Mouse (Mus musculus): ENCODE data around the gene Fam118b. TPM values are rescaled to one million over a fixed set of nuclear protein-coding genes. Genes with fewer than 3 reads are reported as not detected.

Gene Fam118b
- 67.4 and 75.3 TPM in 2 replicates for polyA plus RNA-seq (2015; fragmentation: Nextera tagmentation; extraction: Ambion mirVana)

DNA sequence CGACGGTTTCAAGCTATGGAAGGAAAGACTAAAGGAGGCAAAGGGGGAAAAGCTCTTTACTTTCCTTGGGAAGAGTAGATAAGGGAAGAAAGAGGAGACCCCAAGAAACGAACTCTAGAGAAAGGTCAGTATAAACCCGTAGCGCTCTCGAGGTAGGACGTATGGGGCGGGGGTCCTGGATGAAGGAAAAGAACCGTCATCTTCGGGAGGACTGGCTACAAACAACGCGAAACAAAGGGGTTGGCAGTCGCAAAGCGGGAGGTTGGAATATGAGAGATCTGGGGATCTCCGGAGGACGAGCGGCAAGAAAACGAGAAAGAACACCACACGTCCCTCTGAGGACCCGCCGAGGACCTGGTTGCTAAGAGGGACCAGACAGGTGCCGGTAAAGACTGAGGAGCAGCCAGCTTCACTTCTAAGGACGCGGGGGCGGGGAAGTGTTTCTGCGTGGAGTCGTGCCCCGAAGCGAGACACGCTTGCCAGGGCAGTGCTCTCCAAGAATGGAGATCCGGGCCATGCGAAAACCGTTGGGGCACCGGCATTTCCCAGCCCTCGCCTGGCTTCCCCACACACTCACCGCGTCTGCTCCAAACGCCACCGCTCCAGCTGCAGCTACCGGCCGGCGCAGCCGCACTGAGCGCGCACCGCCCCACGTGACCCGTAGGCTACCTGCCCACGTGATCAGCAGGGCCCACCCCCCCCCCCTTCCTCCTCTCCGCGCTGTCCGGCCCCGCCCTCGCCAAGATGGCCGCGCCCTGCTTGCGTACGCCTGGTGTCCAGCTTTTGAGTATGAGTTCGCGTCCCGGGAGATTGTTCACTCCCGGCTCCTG is at the start of gene Fam118b, which contains the start of gene Rpusd4:
TSS of gene Fam118b (minus strand) at position 660 of the 830 bp plus-strand sequence.
TSS of gene Rpusd4 (plus strand) at position 720 of the 830 bp plus-strand sequence.
- Histone ChIP-seq H3K9me3 (no peaks in the 10 kb centered on the region), H3K27me3 (no peaks in the 10 kb centered on the region), H3K36me3 (peaks cover 2% of the 10 kb centered on the region), H3K4me3 (peak within 1 kb of the TSS; percentile 79), H3K4me1 (replicated peaks) (peaks cover 25% of the 10 kb centered on the region), H3K27ac (peak within 1 kb of the TSS; percentile 92), H3K4me2 (peak within 1 kb of the TSS; percentile 66), H3K9ac (peak within 1 kb of the TSS; percentile 85)
- WGBS, result under 1% methylated on average over 62 of the region's 62 CpGs
- ATAC-seq (ENCODE audit: low FRiP score), result peak; percentile 97

- WGBS, result 42% methylated on average over 3 of the region's 3 CpGs
- no peaks in the 10 kb centered on the region for H3K36me3 ChIP-seq
- H3K4me3 ChIP-seq, result no peak overlapping the region
- no peak overlapping the region for H3K27ac ChIP-seq
- H3K4me2 ChIP-seq, result no peak overlapping the region
- H3K9me3 ChIP-seq, result no peaks in the 10 kb centered on the region
- peaks cover 31% of the 10 kb centered on the region for H3K4me1 ChIP-seq (replicated peaks)
- 0 out of 2 replicates have a peak overlapping the region, but pooled peaks have one; percentile 13 for H3K9ac ChIP-seq
- peaks cover 86% of the 10 kb centered on the region for H3K27me3 ChIP-seq
- no peak for ATAC-seq (ENCODE audit: low FRiP score)
Observed at GRCm38 (mm10) chr9:35316771-35317211, 49.2 kb upstream of the Fam118b start.

DNA sequence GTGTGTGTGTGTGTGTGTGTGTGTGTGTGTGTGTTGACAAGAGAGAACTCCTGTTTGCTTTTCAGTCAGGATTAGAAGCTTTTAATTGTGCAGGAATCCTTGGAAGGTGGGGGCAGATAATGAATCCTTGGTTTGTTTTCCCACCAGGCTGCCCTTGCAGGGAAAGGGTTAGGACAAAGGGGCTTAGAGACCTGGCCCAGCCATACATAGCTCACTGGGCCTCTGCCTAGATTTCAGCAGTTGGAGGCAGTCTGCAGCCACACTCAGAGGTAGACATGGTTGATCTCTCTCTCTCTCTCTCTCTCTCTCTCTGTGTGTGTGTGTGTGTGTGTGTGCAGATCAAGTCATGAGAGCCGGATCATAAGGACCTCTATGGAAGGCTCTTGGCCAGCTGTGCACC is 46.6 kb upstream of the Fam118b start:
- Histone ChIP-seq H3K9ac (0 out of 2 replicates have a peak overlapping the region, but pooled peaks have one; percentile 19), H3K9me3 (no peaks in the 10 kb centered on the region)
- ATAC-seq (ENCODE audit: low FRiP score), result no peak

GRCm38 (mm10) chr9:35313601-35314000 is 46.0 kb upstream of the Fam118b start:
- Histone ChIP-seq H3K36me3 (no peaks in the 10 kb centered on the region), H3K9ac (no peak overlapping the region), H3K27ac (no peak overlapping the region), H3K4me3 (no peak overlapping the region), H3K4me2 (no peak overlapping the region), H3K4me1 (replicated peaks) (peaks cover 25% of the 10 kb centered on the region), H3K9me3 (no peaks in the 10 kb centered on the region), H3K27me3 (peaks cover 71% of the 10 kb centered on the region)
- 43% methylated on average over 4 of the region's 4 CpGs for WGBS
- ATAC-seq (ENCODE audit: low FRiP score), result no peak

More for the DNA sequence above, 46.6 kb upstream of the Fam118b start:
- peaks cover 31% of the 10 kb centered on the region for H3K4me1 ChIP-seq (replicated peaks)
- H3K27me3 ChIP-seq, result peaks cover 75% of the 10 kb centered on the region
- H3K27ac ChIP-seq, result no peak overlapping the region
- WGBS, result 50% methylated on average over 1 of the region's 1 CpGs
- no peak overlapping the region for H3K4me3 ChIP-seq
- H3K4me2 ChIP-seq, result no peak overlapping the region
- no peaks in the 10 kb centered on the region for H3K36me3 ChIP-seq

- ATAC-seq (ENCODE audit: low FRiP score), result no peak
- Histone ChIP-seq H3K9ac (no peak overlapping the region), H3K4me3 (no peak overlapping the region), H3K27ac (no peak overlapping the region), H3K36me3 (no peaks in the 10 kb centered on the region), H3K9me3 (no peaks in the 10 kb centered on the region), H3K4me2 (no peak overlapping the region), H3K27me3 (peaks cover 60% of the 10 kb centered on the region), H3K4me1 (replicated peaks) (peaks cover 16% of the 10 kb centered on the region)
- 70% methylated on average over 3 of the region's 3 CpGs for WGBS
Observed at GRCm38 (mm10) chr9:35312516-35312915, 44.9 kb upstream of the Fam118b start.

- no peak overlapping the region for H3K27ac ChIP-seq
- H3K9ac ChIP-seq, result no peak overlapping the region
- peaks cover 40% of the 10 kb centered on the region for H3K27me3 ChIP-seq
- no peak overlapping the region for H3K4me3 ChIP-seq
- ATAC-seq (ENCODE audit: low FRiP score), result no peak
- H3K4me1 ChIP-seq (replicated peaks), result peaks cover 6% of the 10 kb centered on the region; the same call in 1 of the 2 replicates
- H3K4me2 ChIP-seq, result no peak overlapping the region
- no peaks in the 10 kb centered on the region for H3K36me3 ChIP-seq
- H3K9me3 ChIP-seq, result no peaks in the 10 kb centered on the region
- WGBS, result 91% methylated on average over 6 of the region's 6 CpGs
Observed at GRCm38 (mm10) chr9:35310377-35310776, 42.8 kb upstream of the Fam118b start.

DNA sequence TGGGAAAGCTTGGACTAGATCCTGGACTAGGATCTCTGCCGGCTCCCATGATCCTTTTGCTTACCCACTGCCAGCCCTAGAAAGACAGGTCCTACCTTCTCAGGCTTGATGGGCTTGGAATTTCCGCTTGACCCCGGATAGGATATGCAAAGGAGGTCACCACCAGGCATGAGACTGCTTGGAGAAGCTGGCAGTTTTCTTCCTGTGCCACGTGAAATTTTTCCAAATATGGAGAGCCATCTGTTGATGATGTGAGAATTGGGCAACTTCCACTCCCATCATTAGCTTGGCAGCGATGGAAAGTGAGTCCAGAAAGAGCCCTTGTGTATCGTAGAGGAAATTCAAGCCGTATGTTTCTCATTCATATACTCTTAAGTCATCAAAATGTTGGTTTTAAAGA is 39.9 kb upstream of the Fam118b start:
- H3K4me3 ChIP-seq, result no peak overlapping the region
- no peak for ATAC-seq (ENCODE audit: low FRiP score)
- H3K9me3 ChIP-seq, result no peaks in the 10 kb centered on the region
- H3K27me3 ChIP-seq, result peaks cover 19% of the 10 kb centered on the region
- H3K27ac ChIP-seq, result no peak overlapping the region
- H3K36me3 ChIP-seq, result no peaks in the 10 kb centered on the region
- H3K9ac ChIP-seq, result no peak overlapping the region
- H3K4me1 ChIP-seq (replicated peaks), result no peaks in the 10 kb centered on the region
- 85% methylated on average over 7 of the region's 7 CpGs for whole genome bisulfite sequencing
- H3K4me2 ChIP-seq, result no peak overlapping the region

DNA sequence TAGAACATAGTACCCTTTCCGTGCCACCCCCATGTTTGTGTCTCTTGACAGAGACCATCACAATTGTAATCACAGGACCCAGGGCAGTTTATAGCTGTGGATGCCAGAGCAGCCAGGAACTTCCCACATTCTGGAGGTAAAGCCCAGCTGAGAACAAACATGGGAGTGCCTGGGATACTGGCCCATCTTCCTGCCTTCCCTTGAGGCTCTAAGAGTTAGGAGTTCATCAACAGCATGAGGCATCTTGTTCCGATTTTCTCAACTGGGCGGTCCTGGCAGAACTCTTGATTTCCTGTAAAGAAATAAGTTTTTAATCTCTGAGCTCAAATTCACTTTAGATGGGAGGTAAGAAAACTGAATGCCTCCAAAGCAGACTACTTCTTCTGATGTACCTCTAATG is 34.6 kb upstream of the Fam118b start:
- Histone ChIP-seq H3K4me2 (no peak overlapping the region), H3K9ac (no peak overlapping the region), H3K27me3 (peaks cover 6% of the 10 kb centered on the region; the same call in 1 of the 2 replicates), H3K27ac (no peak overlapping the region), H3K4me3 (no peak overlapping the region), H3K4me1 (replicated peaks) (no peaks in the 10 kb centered on the region), H3K36me3 (no peaks in the 10 kb centered on the region), H3K9me3 (no peaks in the 10 kb centered on the region)
- 94% methylated on average over 3 of the region's 3 CpGs for WGBS
- no peak for ATAC-seq (ENCODE audit: low FRiP score)

DNA sequence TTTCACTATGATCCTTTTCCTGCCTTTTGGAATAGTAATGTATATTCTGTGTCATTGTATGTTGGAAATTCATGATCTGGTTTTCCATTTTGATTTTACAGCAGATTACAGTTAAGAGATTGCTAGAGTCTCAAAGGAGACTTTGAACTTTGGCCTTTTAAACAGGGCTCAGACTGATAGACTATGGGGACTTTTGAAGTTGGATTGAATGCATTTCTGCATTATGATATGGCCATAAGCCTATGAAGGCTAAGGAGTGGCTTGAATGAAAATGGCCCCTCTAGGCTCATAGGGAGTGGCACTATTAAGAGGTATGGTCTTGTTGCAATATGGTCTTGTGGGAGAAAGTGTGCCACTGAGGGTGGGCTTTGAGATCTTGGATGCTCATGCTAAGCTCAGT is 30.2 kb upstream of the Fam118b start:
- no peaks in the 10 kb centered on the region for H3K9me3 ChIP-seq
- no peak for ATAC-seq (ENCODE audit: low FRiP score)

GRCm38 (mm10) chr9:35293465-35293864 is 25.9 kb upstream of the Fam118b start:
- ATAC-seq (ENCODE audit: low FRiP score), result no peak
- no peak overlapping the region for H3K9ac ChIP-seq
- no peaks in the 10 kb centered on the region for H3K36me3 ChIP-seq
- H3K4me3 ChIP-seq, result no peak overlapping the region
- H3K9me3 ChIP-seq, result no peaks in the 10 kb centered on the region
- no peak overlapping the region for H3K27ac ChIP-seq
- 75% methylated on average over 5 of the region's 5 CpGs for WGBS
- no peak overlapping the region for H3K4me2 ChIP-seq
- peaks cover 55% of the 10 kb centered on the region for H3K27me3 ChIP-seq
- H3K4me1 ChIP-seq (replicated peaks), result no peaks in the 10 kb centered on the region

More for the DNA sequence above, 30.2 kb upstream of the Fam118b start:
- Histone ChIP-seq H3K27me3 (peaks cover 20% of the 10 kb centered on the region), H3K4me1 (replicated peaks) (no peaks in the 10 kb centered on the region), H3K9ac (no peak overlapping the region), H3K27ac (no peak overlapping the region), H3K36me3 (no peaks in the 10 kb centered on the region), H3K4me3 (no peak overlapping the region), H3K4me2 (no peak overlapping the region)

- 78% methylated on average over 4 of the region's 4 CpGs for WGBS
- Histone ChIP-seq H3K36me3 (no peaks in the 10 kb centered on the region), H3K4me3 (no peak overlapping the region), H3K9ac (no peak overlapping the region), H3K27ac (no peak overlapping the region), H3K27me3 (peaks cover 80% of the 10 kb centered on the region), H3K4me2 (no peak overlapping the region), H3K4me1 (replicated peaks) (no peaks in the 10 kb centered on the region), H3K9me3 (no peaks in the 10 kb centered on the region)
- ATAC-seq (ENCODE audit: low FRiP score), result no peak
Observed at GRCm38 (mm10) chr9:35290916-35291315, 23.3 kb upstream of the Fam118b start.

- H3K27me3 ChIP-seq, result peaks cover 85% of the 10 kb centered on the region
- WGBS, result 90% methylated on average over 3 of the region's 3 CpGs
- H3K4me1 ChIP-seq (replicated peaks), result no peaks in the 10 kb centered on the region
- H3K4me3 ChIP-seq, result no peak overlapping the region
- no peak overlapping the region for H3K27ac ChIP-seq
- no peak overlapping the region for H3K4me2 ChIP-seq
- no peak for ATAC-seq (ENCODE audit: low FRiP score)
- H3K9ac ChIP-seq, result no peak overlapping the region
- no peaks in the 10 kb centered on the region for H3K9me3 ChIP-seq
- no peaks in the 10 kb centered on the region for H3K36me3 ChIP-seq
Observed at GRCm38 (mm10) chr9:35290417-35290816, 22.8 kb upstream of the Fam118b start.

DNA sequence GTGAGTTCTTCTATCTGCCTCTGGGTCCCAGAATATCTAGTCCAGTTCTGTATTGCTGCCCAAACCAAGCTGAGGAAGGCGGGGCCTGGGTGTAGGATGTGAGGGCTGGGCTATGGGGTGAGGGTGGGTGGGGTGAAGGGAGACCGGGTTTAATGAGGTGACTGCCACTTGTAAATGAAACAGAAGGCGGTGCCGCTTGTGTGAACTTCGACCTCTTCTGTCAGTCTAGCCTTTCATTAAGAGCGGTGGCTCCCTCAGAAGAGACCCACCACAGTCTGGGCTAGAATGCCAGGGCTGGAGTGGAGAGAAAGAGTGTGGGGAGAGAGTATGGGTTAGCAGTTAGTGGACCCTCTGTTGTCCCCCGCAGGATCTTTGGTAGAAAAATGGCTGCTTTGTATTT is 22.4 kb upstream of the Fam118b start:
- 14% methylated on average over 7 of the region's 7 CpGs for WGBS

More for the DNA sequence above, 22.4 kb upstream of the Fam118b start:
- Histone ChIP-seq H3K4me2 (no peak overlapping the region), H3K4me1 (replicated peaks) (no peaks in the 10 kb centered on the region), H3K36me3 (no peaks in the 10 kb centered on the region), H3K4me3 (no peak overlapping the region), H3K27me3 (peaks cover 89% of the 10 kb centered on the region), H3K9me3 (no peaks in the 10 kb centered on the region), H3K9ac (no peak overlapping the region), H3K27ac (no peak overlapping the region)
- 0 out of 2 replicates have a peak, but pooled peaks have one; percentile 39 for ATAC-seq (ENCODE audit: low FRiP score)

Measured in hindbrain, embryonic 13.5 days (tissue).